Mouse (Mus musculus): ENCODE measurements at regions not wholly inside any gene's neighbourhood (a gene's known extent, or its start where the extent isn't known, plus 50 kb on each side); places are given as distances from the start of the nearest gene placed in this dataset.

GRCm38 (mm10) chr6:97699054-97699751 lies 81.9 kb upstream of the Frmd4b start:
- 62% methylated on average over 9 of the region's 9 CpGs for WGBS

GRCm38 (mm10) chr6:97693281-97693680 lies 75.9 kb upstream of the Frmd4b start:
- no peak for DNase-seq (ENCODE audit: low spot score)
- H3K4me3 ChIP-seq (replicated peaks; ENCODE audit: low read length) = no peak overlapping the region
- H3K36me3 ChIP-seq (replicated peaks; ENCODE audit: control insufficient read depth, insufficient read depth) = no peaks in the 10 kb centered on the region
- 91% methylated on average over 8 of the region's 8 CpGs for WGBS
- no peak overlapping the region for H3K4me2 ChIP-seq (replicated peaks)
- H3K9me3 ChIP-seq (ENCODE audit: control insufficient read depth, low read length) = no peaks in the 10 kb centered on the region
- H3K4me1 ChIP-seq (replicated peaks; ENCODE audit: control insufficient read depth, insufficient read depth, low read length) = no peaks in the 10 kb centered on the region
- ATAC-seq (ENCODE audit: low FRiP score) = no peak
- H3K27ac ChIP-seq = no peak overlapping the region
- no peak overlapping the region for H3K9ac ChIP-seq
- H3K27me3 ChIP-seq (ENCODE audit: control insufficient read depth, insufficient read depth, low read length) = no peaks in the 10 kb centered on the region

More at GRCm38 (mm10) chr6:97699054-97699751, 81.9 kb upstream of the Frmd4b start:
- Histone ChIP-seq H3K27me3 (ENCODE audit: control insufficient read depth, insufficient read depth, low read length) (no peaks in the 10 kb centered on the region), H3K4me1 (replicated peaks; ENCODE audit: control insufficient read depth, insufficient read depth, low read length) (0 out of 2 replicates have a peak, but pooled peaks cover 4% of the 10 kb centered on the region), H3K27ac (peak overlapping the region; percentile 21; the same call in 1 of the 2 replicates), H3K36me3 (replicated peaks; ENCODE audit: control insufficient read depth, insufficient read depth) (no peaks in the 10 kb centered on the region), H3K9me3 (ENCODE audit: control insufficient read depth, low read length) (no peaks in the 10 kb centered on the region), H3K9ac (no peak overlapping the region), H3K4me2 (replicated peaks) (no peak overlapping the region), H3K4me3 (replicated peaks; ENCODE audit: low read length) (no peak overlapping the region)
- ATAC-seq (ENCODE audit: low FRiP score) (no peak), DNase-seq (ENCODE audit: low spot score) (no peak)

GRCm38 (mm10) chr6:97691136-97691535 lies 73.8 kb upstream of the Frmd4b start:
- no peaks in the 10 kb centered on the region for H3K27me3 ChIP-seq (ENCODE audit: control insufficient read depth, insufficient read depth, low read length)
- WGBS = 84% methylated on average over 3 of the region's 3 CpGs
- no peak overlapping the region for H3K4me2 ChIP-seq (replicated peaks)
- no peak for ATAC-seq (ENCODE audit: low FRiP score)
- H3K4me3 ChIP-seq (replicated peaks; ENCODE audit: low read length) = no peak overlapping the region
- H3K9ac ChIP-seq = no peak overlapping the region
- H3K36me3 ChIP-seq (replicated peaks; ENCODE audit: control insufficient read depth, insufficient read depth) = no peaks in the 10 kb centered on the region
- no peaks in the 10 kb centered on the region for H3K9me3 ChIP-seq (ENCODE audit: control insufficient read depth, low read length)
- no peak overlapping the region for H3K27ac ChIP-seq
- H3K4me1 ChIP-seq (replicated peaks; ENCODE audit: control insufficient read depth, insufficient read depth, low read length) = no peaks in the 10 kb centered on the region
- DNase-seq (ENCODE audit: low spot score) = no peak

GRCm38 (mm10) chr6:97684335-97684734 lies 67.0 kb upstream of the Frmd4b start:
- Histone ChIP-seq H3K9ac (no peak overlapping the region), H3K4me1 (replicated peaks; ENCODE audit: control insufficient read depth, insufficient read depth, low read length) (no peaks in the 10 kb centered on the region), H3K27ac (no peak overlapping the region), H3K9me3 (ENCODE audit: control insufficient read depth, low read length) (no peaks in the 10 kb centered on the region), H3K27me3 (ENCODE audit: control insufficient read depth, insufficient read depth, low read length) (no peaks in the 10 kb centered on the region), H3K4me3 (replicated peaks; ENCODE audit: low read length) (no peak overlapping the region), H3K4me2 (replicated peaks) (no peak overlapping the region), H3K36me3 (replicated peaks; ENCODE audit: control insufficient read depth, insufficient read depth) (no peaks in the 10 kb centered on the region)
- DNase-seq (ENCODE audit: low spot score) (no peak), ATAC-seq (ENCODE audit: low FRiP score) (no peak)
- 87% methylated on average over 7 of the region's 7 CpGs for WGBS

GRCm38 (mm10) chr6:97682213-97682612 lies 64.9 kb upstream of the Frmd4b start:
- Histone ChIP-seq H3K4me3 (replicated peaks; ENCODE audit: low read length) (no peak overlapping the region), H3K4me1 (replicated peaks; ENCODE audit: control insufficient read depth, insufficient read depth, low read length) (no peaks in the 10 kb centered on the region), H3K36me3 (replicated peaks; ENCODE audit: control insufficient read depth, insufficient read depth) (no peaks in the 10 kb centered on the region), H3K27me3 (ENCODE audit: control insufficient read depth, insufficient read depth, low read length) (no peaks in the 10 kb centered on the region), H3K4me2 (replicated peaks) (no peak overlapping the region), H3K27ac (no peak overlapping the region), H3K9me3 (ENCODE audit: control insufficient read depth, low read length) (no peaks in the 10 kb centered on the region), H3K9ac (no peak overlapping the region)
- no peak for ATAC-seq (ENCODE audit: low FRiP score)
- WGBS = 54% methylated on average over 1 of the region's 1 CpGs
- DNase-seq (ENCODE audit: low spot score) = no peak

GRCm38 (mm10) chr6:97675181-97675756 lies 57.9 kb upstream of the Frmd4b start:
- H3K27ac ChIP-seq = no peak overlapping the region
- H3K36me3 ChIP-seq (replicated peaks; ENCODE audit: control insufficient read depth, insufficient read depth) = no peaks in the 10 kb centered on the region
- no peak overlapping the region for H3K4me3 ChIP-seq (replicated peaks; ENCODE audit: low read length)
- ATAC-seq (ENCODE audit: low FRiP score) (no peak), DNase-seq (ENCODE audit: low spot score) (no peak)
- H3K9me3 ChIP-seq (ENCODE audit: control insufficient read depth, low read length) = no peaks in the 10 kb centered on the region
- no peak overlapping the region for H3K9ac ChIP-seq
- 85% methylated on average over 5 of the region's 5 CpGs for WGBS
- no peak overlapping the region for H3K4me2 ChIP-seq (replicated peaks)
- H3K4me1 ChIP-seq (replicated peaks; ENCODE audit: control insufficient read depth, insufficient read depth, low read length) = no peaks in the 10 kb centered on the region
- no peaks in the 10 kb centered on the region for H3K27me3 ChIP-seq (ENCODE audit: control insufficient read depth, insufficient read depth, low read length)

- peak; percentile 49 for DNase-seq (ENCODE audit: low spot score)
- peak; percentile 81 for ATAC-seq (ENCODE audit: low FRiP score)
Measured at GRCm38 (mm10) chr6:97666818-97667629, 49.7 kb upstream of the Frmd4b start.

More at GRCm38 (mm10) chr6:97666818-97667629, 49.7 kb upstream of the Frmd4b start:
- Histone ChIP-seq H3K27me3 (ENCODE audit: control insufficient read depth, insufficient read depth, low read length) (no peaks in the 10 kb centered on the region), H3K9me3 (ENCODE audit: control insufficient read depth, low read length) (no peaks in the 10 kb centered on the region), H3K27ac (peak overlapping the region; percentile 34), H3K4me3 (replicated peaks; ENCODE audit: low read length) (no peak overlapping the region), H3K9ac (no peak overlapping the region), H3K4me2 (replicated peaks) (no peak overlapping the region), H3K4me1 (replicated peaks; ENCODE audit: control insufficient read depth, insufficient read depth, low read length) (peaks cover 13% of the 10 kb centered on the region), H3K36me3 (replicated peaks; ENCODE audit: control insufficient read depth, insufficient read depth) (no peaks in the 10 kb centered on the region)
- 12% methylated on average over 5 of the region's 5 CpGs for WGBS
